Mouse (Mus musculus) MEL (cell line): ENCODE data around the gene Slc9a3r1. TPM values are rescaled to one million over a fixed set of nuclear protein-coding genes. Genes with fewer than 3 reads are reported as not detected.

Experiments used
- DNase-seq: peaks from one replicate; pipeline ENCODE4 v3.0.0; 2011; ENCODE audit warnings: low read depth, low spot score
- H3K27ac ChIP-seq: 2 replicates; pipeline ENCODE4 v1.5.1; 2012; ENCODE audit warnings: low read depth, mild to moderate bottlenecking, control low read depth, low read length, moderate library complexity; ENCODE audit not compliant: control insufficient read depth
- H3K27me3 ChIP-seq, 2 experiments: fragments of 150-350 bp in 1 of 2; sonication (generic) in 1 of 2; 2 replicates each; pipeline ENCODE4 v1.6.1; 2012; ENCODE audit warnings: low read length in 2 of 2, mild to moderate bottlenecking in 2 of 2, improper control_type of control experiment in 1 of 2, moderate library complexity in 1 of 2; ENCODE audit not compliant: insufficient read depth in 2 of 2, control insufficient read depth in 1 of 2
- H3K36me3 ChIP-seq, 2 experiments: 2 replicates each; pipeline ENCODE4 v1.6.1; 2012 to 2014; ENCODE audit warnings: low read length in 2 of 2, improper control_type of control experiment in 1 of 2, inconsistent platforms in 1 of 2, mild to moderate bottlenecking in 1 of 2; ENCODE audit not compliant: insufficient read depth in 2 of 2, control insufficient read depth in 1 of 2
- H3K4me1 ChIP-seq, 2 experiments: fragments of 150-350 bp in 1 of 2; sonication (generic) in 1 of 2; 2 replicates each; pipeline ENCODE4 v1.6.1; 2012; ENCODE audit warnings: low read length in 2 of 2, improper control_type of control experiment in 1 of 2, mild to moderate bottlenecking in 1 of 2; ENCODE audit not compliant: insufficient read depth in 2 of 2, control insufficient read depth in 1 of 2
- H3K4me3 ChIP-seq, 2 experiments: fragments of 150-350 bp in 1 of 2; sonication (generic) in 1 of 2; 2 replicates each; pipeline ENCODE4 v1.5.1; 2012; ENCODE audit warnings: low read depth in 2 of 2, low read length in 2 of 2, mild to moderate bottlenecking in 2 of 2, moderate library complexity in 2 of 2, control low read depth in 1 of 2, improper control_type of control experiment in 1 of 2; ENCODE audit not compliant: control insufficient read depth in 1 of 2, insufficient read depth in 1 of 2
- H3K79me2 ChIP-seq: 2 replicates; pipeline ENCODE4 v1.6.1; 2012; ENCODE audit warnings: mild to moderate bottlenecking, low read length, moderate library complexity; ENCODE audit not compliant: control insufficient read depth, poor library complexity, insufficient read depth
- H3K9ac ChIP-seq: 2 replicates; pipeline ENCODE4 v1.6.1; 2012; ENCODE audit warnings: low read depth, mild to moderate bottlenecking, control low read depth, low read length, moderate library complexity; ENCODE audit not compliant: control insufficient read depth, poor library complexity, severe bottlenecking
- H3K9me3 ChIP-seq: fragments of 150-350 bp; sonication (generic); replicated peaks from 2 replicates; pipeline ENCODE4 v1.6.1; 2012; ENCODE audit warnings: mild to moderate bottlenecking, low read length, improper control_type of control experiment, moderate library complexity; ENCODE audit not compliant: insufficient read depth
- BHLHE40 ChIP-seq: IDR thresholded peaks from 2 replicates; pipeline ENCODE4 v1.6.1; 2012; ENCODE audit warnings: low read depth, mild to moderate bottlenecking, inconsistent platforms, low read length, improper control_type of control experiment, borderline replicate concordance
- E2F4 ChIP-seq: IDR thresholded peaks from 2 replicates; pipeline ENCODE4 v1.6.1; 2011; ENCODE audit warnings: low read depth, low read length, improper control_type of control experiment, borderline replicate concordance
- ELF1 ChIP-seq: IDR thresholded peaks from 2 replicates; pipeline ENCODE4 v1.6.1; 2014; ENCODE audit warnings: low read depth, mild to moderate bottlenecking, inconsistent platforms, low read length, improper control_type of control experiment, moderate library complexity
- EP300 ChIP-seq, 2 experiments: IDR thresholded peaks; 2 replicates each; pipeline ENCODE4 v1.6.1; 2011; ENCODE audit warnings: improper control_type of control experiment in 2 of 2, low read length in 2 of 2, low read depth in 1 of 2, mild to moderate bottlenecking in 1 of 2
- ETS1 ChIP-seq: IDR thresholded peaks from 2 replicates; pipeline ENCODE4 v1.6.1; 2012; ENCODE audit warnings: low read depth, mild to moderate bottlenecking, inconsistent platforms, low read length, improper control_type of control experiment, moderate library complexity
- HCFC1 ChIP-seq: IDR thresholded peaks from 2 replicates; pipeline ENCODE4 v1.6.1; 2012; ENCODE audit warnings: low read depth, mild to moderate bottlenecking, inconsistent platforms, low read length, improper control_type of control experiment, moderate library complexity
- JUND ChIP-seq: IDR thresholded peaks from 2 replicates; pipeline ENCODE4 v1.6.1; 2011; ENCODE audit warnings: low read depth, mild to moderate bottlenecking, improper control_type of control experiment, low read length
- KAT2A ChIP-seq: conservative IDR thresholded peaks from 2 replicates; pipeline ENCODE4 v1.6.1; 2012; ENCODE audit warnings: low read depth, low read length, improper control_type of control experiment, inconsistent platforms
- MAX ChIP-seq: IDR thresholded peaks from 2 replicates; pipeline ENCODE4 v1.6.1; 2011; ENCODE audit warnings: low read length, improper control_type of control experiment
- MAZ ChIP-seq: IDR thresholded peaks from 2 replicates; pipeline ENCODE4 v1.6.1; 2012; ENCODE audit warnings: low read depth, mild to moderate bottlenecking, inconsistent platforms, low read length, improper control_type of control experiment
- MEF2A ChIP-seq: IDR thresholded peaks from 2 replicates; pipeline ENCODE4 v1.6.1; 2014; ENCODE audit warnings: low read depth, mild to moderate bottlenecking, inconsistent platforms, low read length, improper control_type of control experiment; ENCODE audit not compliant: poor library complexity, insufficient replicate concordance, severe bottlenecking; ENCODE audit errors: extremely low read depth
- MXI1 ChIP-seq: IDR thresholded peaks from 2 replicates; pipeline ENCODE4 v1.6.1; 2011; ENCODE audit warnings: mild to moderate bottlenecking, low read depth, low read length, improper control_type of control experiment
- MYB ChIP-seq: IDR thresholded peaks from 2 replicates; pipeline ENCODE4 v1.6.1; 2011; ENCODE audit warnings: mild to moderate bottlenecking, low read depth, low read length, improper control_type of control experiment
- MYC ChIP-seq: IDR thresholded peaks from 2 replicates; pipeline ENCODE4 v1.6.1; 2011; ENCODE audit warnings: low read depth, mild to moderate bottlenecking, low read length, improper control_type of control experiment, moderate library complexity
- NELFE ChIP-seq: IDR thresholded peaks from 2 replicates; pipeline ENCODE4 v1.6.1; 2011; ENCODE audit warnings: low read depth, low read length, improper control_type of control experiment
- POLR2A ChIP-seq, 2 experiments: IDR thresholded peaks; 2 replicates each; pipeline ENCODE4 v1.6.1; 2011 to 2012; ENCODE audit warnings: low read length in 2 of 2, mild to moderate bottlenecking in 2 of 2, control low read depth in 1 of 2, improper control_type of control experiment in 1 of 2, low read depth in 1 of 2, moderate library complexity in 1 of 2; ENCODE audit not compliant: control insufficient read depth in 1 of 2, insufficient read depth in 1 of 2, poor library complexity in 1 of 2
- RAD21 ChIP-seq: IDR thresholded peaks from 2 replicates; pipeline ENCODE4 v1.6.1; 2011; ENCODE audit warnings: mild to moderate bottlenecking, low read depth, low read length, improper control_type of control experiment
- RCOR1 ChIP-seq: IDR thresholded peaks from 2 replicates; pipeline ENCODE4 v1.6.1; 2012; ENCODE audit warnings: low read depth, mild to moderate bottlenecking, inconsistent platforms, low read length, improper control_type of control experiment
- SIN3A ChIP-seq: IDR thresholded peaks from 2 replicates; pipeline ENCODE4 v1.6.1; 2012; ENCODE audit warnings: low read length, improper control_type of control experiment, inconsistent platforms
- TBP ChIP-seq: IDR thresholded peaks from 2 replicates; pipeline ENCODE4 v1.8.0; 2011; ENCODE audit warnings: low read depth, low read length, improper control_type of control experiment
- TCF12 ChIP-seq: IDR thresholded peaks from 2 replicates; pipeline ENCODE4 v1.6.1; 2014; ENCODE audit warnings: low read depth, mild to moderate bottlenecking, inconsistent platforms, low read length, improper control_type of control experiment, moderate library complexity
- UBTF ChIP-seq: IDR thresholded peaks from 2 replicates; pipeline ENCODE4 v1.6.1; 2012; ENCODE audit warnings: low read depth, mild to moderate bottlenecking, inconsistent platforms, low read length, improper control_type of control experiment, moderate library complexity, borderline replicate concordance; ENCODE audit not compliant: insufficient read depth
- USF2 ChIP-seq, 2 experiments: IDR thresholded peaks; 2 replicates each; pipeline ENCODE4 v1.6.1; 2011 to 2012; ENCODE audit warnings: improper control_type of control experiment in 2 of 2, low read length in 2 of 2, borderline replicate concordance in 1 of 2, inconsistent platforms in 1 of 2, low read depth in 1 of 2, mild to moderate bottlenecking in 1 of 2; ENCODE audit not compliant: insufficient read depth in 1 of 2
- polyA plus RNA-seq, 2 experiments: library from polyadenylated mRNA; stranded (reverse) in 1 of 2; unstranded in 1 of 2; fragments of >175 nt in 1 of 2; fragments of >200 nt in 1 of 2; gene quantifications; 2 replicates each; pipeline versions ENCODE4 v1.2.1 to v1.2.4; 2012; ENCODE audit warnings: low replicate concordance in 2 of 2, low read depth in 1 of 2; ENCODE audit not compliant: insufficient read length in 2 of 2, insufficient read depth in 1 of 2, missing spikeins in 1 of 2
- total RNA-seq: library from RNA; depleted of rRNA; stranded (reverse); fragments of 300-350 nt; gene quantifications from 2 replicates; pipeline ENCODE4 v1.2.3, GENCODE M21; 2012

The Slc9a3r1 gene
- total and polyA plus RNA-seq, 3 experiments = 112 to 127 TPM; not detected in 1

DNA sequence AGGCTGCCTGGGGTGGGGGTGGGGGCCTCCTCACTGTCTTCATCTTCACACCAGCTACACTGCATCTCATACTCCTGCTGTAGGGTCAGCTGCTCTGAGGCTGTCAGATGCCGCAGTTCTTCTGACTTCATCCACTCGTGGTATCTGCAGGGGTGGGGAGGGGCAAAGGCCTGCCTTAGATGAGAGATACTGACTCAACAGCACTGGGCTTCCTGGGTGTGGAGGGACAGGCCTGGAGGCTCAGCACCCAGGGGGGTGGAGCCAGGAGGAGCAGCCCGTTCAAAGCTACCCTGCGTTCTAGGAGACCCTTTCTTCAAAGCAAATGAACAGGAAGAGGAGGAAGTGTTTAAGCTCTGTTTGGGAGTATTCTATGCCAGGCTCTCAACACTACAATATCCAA, 21.8 kb downstream of the Slc9a3r1 start:
- TF ChIP-seq RCOR1 (no peak), ELF1 (peak; percentile 52; the same call in 1 of the 2 replicates), RAD21 (no peak), MEF2A (no peak), TCF12 (no peak), UBTF (no peak), E2F4 (no peak), USF2 (IDR thresholded peaks at IDR 0.05; ENCODE audit: borderline replicate concordance in 1 of 2, insufficient read depth in 1 of 2, low read depth in 1 of 2, low read length in 2 of 2) (no peak), KAT2A (no peak), SIN3A (peak; percentile 50), MYC (0 out of 2 replicates have a peak, but pooled peaks have one; percentile 20), JUND (no peak), HCFC1 (0 out of 2 replicates have a peak, but pooled peaks have one; percentile 34), MYB (no peak), POLR2A (IDR thresholded peaks at IDR 0.05; ENCODE audit: control insufficient read depth in 1 of 2, insufficient read depth in 1 of 2, low read depth in 1 of 2, low read length in 2 of 2, poor library complexity in 1 of 2) (peak in 1 of 2 experiments; percentile 31; a peak in 1 of 4 replicates), MAZ (peak; percentile 83), NELFE (no peak), TBP (peak; percentile 67; the same call in 1 of the 2 replicates), MAX (no peak), MXI1 (peak; percentile 59), ETS1 (peak; percentile 54; the same call in 1 of the 2 replicates), BHLHE40 (0 out of 2 replicates have a peak, but pooled peaks have one; percentile 11), EP300 (IDR thresholded peaks at IDR 0.05; ENCODE audit: low read depth in 1 of 2, low read length in 2 of 2) (0 out of 4 replicates have a peak, but pooled peaks of 1 of the 2 experiments have one; percentile 33)
- TF ChIP-seq, all 39 proteins: peak for 11
- H3K9ac ChIP-seq = peak overlapping the region; percentile 52
- peaks cover 26% of the 10 kb centered on the region for H3K79me2 ChIP-seq
- peaks cover 14 to 28% of the 10 kb centered on the region in 2 experiments for H3K4me1 ChIP-seq
- no peaks in the 10 kb centered on the region for H3K27me3 ChIP-seq
- peak overlapping the region; percentile 51 for H3K27ac ChIP-seq
- peaks cover 2 to 32% of the 10 kb centered on the region in 2 experiments for H3K36me3 ChIP-seq
- no peaks in the 10 kb centered on the region for H3K9me3 ChIP-seq
- peak; percentile 76 for DNase-seq
- H3K4me3 ChIP-seq = peak overlapping the region in 1 of 2 experiments; percentile 14; a peak in 2 of 4 replicates
